Mouse (Mus musculus) embryonic facial prominence, embryonic 10.5 days (tissue): ENCODE results near the gene Nfu1. TPM values are rescaled to one million over a fixed set of nuclear protein-coding genes. Genes with fewer than 3 reads are reported as not detected.

Experiments
- DNase-seq: peaks from one replicate; pipeline ENCODE4 v3.0.0-alpha.2; 2017; ENCODE audit warnings: low spot score
- H3K27ac ChIP-seq: fragments of 300-500 bp; sonication (generic); replicated peaks from 2 replicates; pipeline ENCODE4 v1.5.1; 2016; ENCODE audit warnings: mild to moderate bottlenecking
- H3K27me3 ChIP-seq: fragments of 300-500 bp; sonication (generic); replicated peaks from 2 replicates; pipeline ENCODE4 v1.6.1; 2016; ENCODE audit warnings: low read depth, mild to moderate bottlenecking; ENCODE audit not compliant: poor library complexity, severe bottlenecking
- H3K36me3 ChIP-seq: fragments of 300-500 bp; sonication (generic); replicated peaks from 2 replicates; pipeline ENCODE4 v1.6.1; 2016; ENCODE audit warnings: mild to moderate bottlenecking, moderate library complexity
- H3K4me1 ChIP-seq: fragments of 300-500 bp; sonication (generic); 2 replicates; pipeline ENCODE4 v1.6.1; 2016
- H3K4me3 ChIP-seq: fragments of 300-500 bp; sonication (generic); 2 replicates; pipeline ENCODE4 v1.5.1; 2016; ENCODE audit warnings: mild to moderate bottlenecking, moderate library complexity
- H3K9me3 ChIP-seq: fragments of 300-500 bp; sonication (generic); 2 replicates; pipeline ENCODE4 v1.6.1; 2016; ENCODE audit warnings: mild to moderate bottlenecking
- WGBS: fragments of 180-500 bp; shearing (Covaris S2); methylation state at CpG from one replicate; pipeline ENCODE4 v1.1.7; 2016; 5-methylcytosine and 5-hydroxymethylcytosine counted together
- polyA plus RNA-seq: library from polyadenylated mRNA; unstranded; fragments of >200 nt; fragmentation: Nextera tagmentation; extraction: Ambion mirVana; gene quantifications from 2 replicates; pipeline ENCODE4 v1.2.1, GENCODE M21; 2016

Nfu1 gene
- polyA plus RNA-seq: 103 and 104 TPM in 2 replicates

DNA sequence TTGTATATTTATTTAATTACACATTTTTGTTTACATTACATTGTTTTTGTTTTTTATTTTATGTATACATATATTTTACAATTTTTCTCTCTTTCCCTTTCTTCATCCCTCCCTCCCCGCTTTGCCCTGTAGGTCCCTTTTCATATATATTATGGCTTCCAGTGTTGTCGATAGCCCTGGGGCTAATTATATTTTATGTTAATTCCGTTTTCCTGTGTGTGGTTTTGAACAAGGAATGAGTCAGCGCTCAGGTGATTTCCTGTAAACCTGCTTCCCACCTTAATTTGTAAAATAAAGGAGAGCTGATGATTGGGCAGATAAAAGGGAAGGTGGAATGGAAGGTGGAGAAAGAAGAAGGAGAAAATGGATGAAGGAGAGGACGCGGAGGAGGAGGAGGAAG is at the start of gene Nfu1:
TSS of gene Nfu1 (plus strand) at position 350 of the 400 bp plus-strand sequence.
- Histone ChIP-seq H3K36me3 (peaks cover 11% of the 10 kb centered on the region), H3K4me1 (peaks cover 16% of the 10 kb centered on the region), H3K27me3 (no peaks in the 10 kb centered on the region), H3K27ac (peak within 1 kb of the TSS; percentile 95), H3K4me3 (peak within 1 kb of the TSS; percentile 96), H3K9me3 (no peaks in the 10 kb centered on the region)
- DNase-seq: no peak
- WGBS: 78% methylated on average over 6 of the region's 6 CpGs

DNA sequence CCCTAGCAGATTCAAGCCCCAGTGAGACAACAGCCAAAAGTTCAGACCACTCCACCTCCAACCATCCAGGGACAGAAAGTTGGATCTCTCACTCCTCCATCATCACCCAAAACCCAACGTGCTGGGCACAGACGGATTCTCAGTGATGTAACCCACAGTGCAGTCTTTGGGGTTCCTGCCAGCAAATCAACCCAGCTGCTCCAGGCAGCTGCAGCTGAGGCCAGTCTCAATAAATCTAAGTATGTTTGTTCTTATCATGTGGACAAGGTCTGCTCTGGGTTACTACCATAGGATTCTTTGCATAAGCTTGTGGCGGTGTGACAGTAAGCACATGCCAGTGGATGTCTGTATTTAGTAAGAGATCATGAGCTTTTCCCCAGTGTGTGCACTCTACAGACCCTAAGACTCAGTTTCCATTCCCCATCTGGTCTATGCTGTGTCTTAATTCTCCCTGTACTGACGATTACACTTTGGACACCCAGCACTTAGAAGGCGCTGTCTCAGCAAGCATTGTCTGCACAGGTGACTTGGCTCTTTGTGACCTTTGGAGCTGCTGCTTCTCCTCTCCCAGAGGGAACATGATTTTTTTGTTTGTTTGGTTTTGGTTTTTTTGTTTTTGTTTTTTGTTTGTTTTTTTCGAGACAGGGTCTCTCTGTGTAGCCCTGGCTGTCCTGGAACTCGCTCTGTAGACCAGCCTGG is 44.9 kb upstream of the Nfu1 start:
- Histone ChIP-seq H3K36me3 (peaks cover 94% of the 10 kb centered on the region), H3K27me3 (no peaks in the 10 kb centered on the region), H3K4me1 (no peaks in the 10 kb centered on the region), H3K9me3 (no peaks in the 10 kb centered on the region), H3K27ac (no peak overlapping the region), H3K4me3 (no peak overlapping the region)
- 89% methylated on average over 7 of the region's 7 CpGs for WGBS
- DNase-seq: no peak

- no peaks in the 10 kb centered on the region for H3K27me3 ChIP-seq
- H3K36me3 ChIP-seq: peaks cover 89% of the 10 kb centered on the region
- no peak for DNase-seq
- no peak overlapping the region for H3K4me3 ChIP-seq
- no peaks in the 10 kb centered on the region for H3K9me3 ChIP-seq
- 81% methylated on average over 2 of the region's 2 CpGs for WGBS
- no peak overlapping the region for H3K27ac ChIP-seq
- no peaks in the 10 kb centered on the region for H3K4me1 ChIP-seq
Measured at GRCm38 (mm10) chr6:86967166-86967565, 41.9 kb upstream of the Nfu1 start.

GRCm38 (mm10) chr6:86973956-86974355 is 35.1 kb upstream of the Nfu1 start:
- WGBS: 90% methylated on average over 4 of the region's 4 CpGs
- Histone ChIP-seq H3K9me3 (no peaks in the 10 kb centered on the region), H3K27ac (no peak overlapping the region), H3K4me3 (no peak overlapping the region), H3K36me3 (peaks cover 69% of the 10 kb centered on the region), H3K27me3 (no peaks in the 10 kb centered on the region), H3K4me1 (no peaks in the 10 kb centered on the region)
- DNase-seq: no peak

DNA sequence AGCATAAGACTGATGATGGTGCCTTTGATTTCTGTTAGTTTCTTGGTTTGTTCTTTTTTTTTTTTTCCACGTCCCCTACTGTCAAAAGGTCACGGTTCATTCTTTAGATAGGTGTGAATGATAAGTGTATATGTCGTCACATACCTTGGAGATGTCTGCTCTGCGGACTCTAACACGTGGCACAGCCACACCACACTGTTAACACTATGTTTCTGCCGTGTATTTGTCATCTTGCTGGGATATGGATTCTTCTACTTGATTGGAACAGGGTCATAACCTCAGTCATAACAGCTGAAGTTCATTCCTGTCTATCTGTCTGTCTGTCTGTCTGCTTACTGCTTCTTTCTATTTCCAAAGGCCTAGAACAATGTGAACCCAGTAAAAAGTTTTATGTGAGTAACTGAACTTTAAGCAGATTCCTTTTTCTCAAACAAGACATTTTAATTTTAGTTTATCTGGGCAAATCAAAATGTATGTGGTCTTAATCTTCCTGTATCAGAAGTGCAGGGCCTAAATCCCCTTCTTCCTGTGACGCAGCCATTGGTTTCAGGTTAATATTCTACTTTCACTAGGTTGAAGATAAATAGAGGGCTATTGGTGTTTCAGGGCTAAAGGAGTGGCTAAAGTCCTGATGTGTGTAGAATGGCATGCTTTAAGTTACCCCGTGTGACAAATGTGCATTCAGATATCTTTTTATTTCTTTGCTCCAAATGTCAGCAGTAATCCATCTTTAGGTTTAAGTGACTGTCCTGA is 30.7 kb upstream of the Nfu1 start:
- H3K27me3 ChIP-seq: no peaks in the 10 kb centered on the region
- H3K4me1 ChIP-seq: no peaks in the 10 kb centered on the region
- H3K27ac ChIP-seq: no peak overlapping the region
- DNase-seq: no peak
- peaks cover 52% of the 10 kb centered on the region for H3K36me3 ChIP-seq
- WGBS: 90% methylated on average over 8 of the region's 8 CpGs
- no peak overlapping the region for H3K4me3 ChIP-seq
- no peaks in the 10 kb centered on the region for H3K9me3 ChIP-seq

DNA sequence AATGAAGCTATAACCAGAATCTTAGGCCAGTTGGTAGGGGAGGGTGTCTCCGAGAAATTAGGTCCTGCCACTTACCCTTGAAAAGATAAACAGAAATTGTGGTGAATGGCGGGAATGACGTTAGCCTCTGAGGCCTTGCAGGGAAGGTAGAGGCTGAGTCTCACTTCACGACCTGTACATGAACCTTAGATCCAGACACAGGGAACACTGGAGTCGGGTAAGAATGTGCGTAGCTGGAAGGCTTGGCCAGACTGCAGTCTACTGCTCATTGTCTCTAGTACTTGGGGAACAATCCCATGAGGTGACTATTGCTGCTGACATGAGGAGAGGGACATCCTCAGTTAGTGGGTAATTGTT is 30.1 kb upstream of the Nfu1 start:
- Histone ChIP-seq H3K27me3 (no peaks in the 10 kb centered on the region), H3K27ac (no peak overlapping the region), H3K36me3 (peaks cover 50% of the 10 kb centered on the region), H3K4me3 (no peak overlapping the region), H3K9me3 (no peaks in the 10 kb centered on the region), H3K4me1 (no peaks in the 10 kb centered on the region)
- 86% methylated on average over 6 of the region's 6 CpGs for WGBS
- no peak for DNase-seq

GRCm38 (mm10) chr6:86981206-86981605 is 27.8 kb upstream of the Nfu1 start:
- H3K27me3 ChIP-seq: no peaks in the 10 kb centered on the region
- H3K4me1 ChIP-seq: no peaks in the 10 kb centered on the region
- no peak overlapping the region for H3K4me3 ChIP-seq
- 79% methylated on average over 2 of the region's 2 CpGs for WGBS
- H3K36me3 ChIP-seq: peaks cover 42% of the 10 kb centered on the region
- no peak overlapping the region for H3K27ac ChIP-seq
- no peaks in the 10 kb centered on the region for H3K9me3 ChIP-seq
- no peak for DNase-seq

- WGBS: 86% methylated on average over 8 of the region's 8 CpGs
- DNase-seq: no peak
Measured at GRCm38 (mm10) chr6:86985314-86986106, 23.5 kb upstream of the Nfu1 start.

GRCm38 (mm10) chr6:86989576-86989975 is 19.5 kb upstream of the Nfu1 start:
- H3K36me3 ChIP-seq: peaks cover 19% of the 10 kb centered on the region
- no peaks in the 10 kb centered on the region for H3K9me3 ChIP-seq
- no peaks in the 10 kb centered on the region for H3K4me1 ChIP-seq
- H3K27me3 ChIP-seq: no peaks in the 10 kb centered on the region
- no peak overlapping the region for H3K27ac ChIP-seq
- 91% methylated on average over 6 of the region's 6 CpGs for WGBS
- no peak for DNase-seq
- no peak overlapping the region for H3K4me3 ChIP-seq

More at GRCm38 (mm10) chr6:86985314-86986106, 23.5 kb upstream of the Nfu1 start:
- no peak overlapping the region for H3K27ac ChIP-seq
- no peaks in the 10 kb centered on the region for H3K4me1 ChIP-seq
- H3K36me3 ChIP-seq: peaks cover 26% of the 10 kb centered on the region
- H3K4me3 ChIP-seq: no peak overlapping the region
- no peaks in the 10 kb centered on the region for H3K9me3 ChIP-seq
- no peaks in the 10 kb centered on the region for H3K27me3 ChIP-seq

DNA sequence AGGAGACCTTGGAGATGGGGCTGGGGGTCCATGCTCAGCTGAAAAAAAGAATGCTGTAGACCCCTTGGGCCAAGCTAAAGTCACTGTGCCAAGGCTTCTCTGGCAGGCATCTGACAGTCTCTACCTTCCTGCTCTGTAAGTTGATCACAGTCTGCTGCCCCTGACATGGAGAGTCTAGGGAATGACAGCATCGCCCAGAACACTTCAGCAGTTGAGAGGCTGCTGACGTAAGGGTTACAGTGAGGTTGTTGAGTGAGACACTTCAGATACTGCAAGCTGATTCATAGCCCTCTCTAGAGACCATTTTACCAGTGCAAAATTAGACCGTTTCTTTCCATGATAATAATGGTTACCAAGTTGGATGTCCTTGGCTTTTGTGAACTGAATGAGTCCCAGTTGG is 18.0 kb upstream of the Nfu1 start:
- no peak for DNase-seq
- WGBS: 88% methylated on average over 3 of the region's 3 CpGs
- no peak overlapping the region for H3K4me3 ChIP-seq
- peaks cover 23% of the 10 kb centered on the region for H3K36me3 ChIP-seq
- no peaks in the 10 kb centered on the region for H3K27me3 ChIP-seq
- no peaks in the 10 kb centered on the region for H3K9me3 ChIP-seq
- no peaks in the 10 kb centered on the region for H3K4me1 ChIP-seq
- no peak overlapping the region for H3K27ac ChIP-seq

DNA sequence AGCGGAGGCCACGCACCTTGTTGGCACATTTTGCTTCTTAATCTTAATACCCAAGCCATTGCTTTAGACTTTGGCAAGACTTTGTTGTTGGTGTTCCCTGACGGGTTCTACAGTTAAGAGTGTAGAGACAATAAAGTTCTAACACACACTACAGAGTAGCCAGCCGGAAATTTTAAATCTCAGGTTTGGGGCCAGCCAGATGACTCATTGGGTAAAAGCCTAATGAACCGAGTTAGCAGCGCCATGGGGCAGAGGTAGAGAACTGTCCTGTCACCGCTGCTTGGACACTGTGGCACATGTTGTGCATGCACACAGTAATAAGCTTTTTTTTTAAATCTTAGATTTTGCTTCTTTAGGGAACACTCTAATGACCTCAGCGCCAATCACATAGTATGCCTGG is 16.7 kb upstream of the Nfu1 start:
- Histone ChIP-seq H3K27me3 (no peaks in the 10 kb centered on the region), H3K4me1 (no peaks in the 10 kb centered on the region), H3K4me3 (no peak overlapping the region), H3K27ac (no peak overlapping the region), H3K9me3 (no peaks in the 10 kb centered on the region), H3K36me3 (peaks cover 32% of the 10 kb centered on the region)
- WGBS: 94% methylated on average over 8 of the region's 8 CpGs
- DNase-seq: no peak

DNA sequence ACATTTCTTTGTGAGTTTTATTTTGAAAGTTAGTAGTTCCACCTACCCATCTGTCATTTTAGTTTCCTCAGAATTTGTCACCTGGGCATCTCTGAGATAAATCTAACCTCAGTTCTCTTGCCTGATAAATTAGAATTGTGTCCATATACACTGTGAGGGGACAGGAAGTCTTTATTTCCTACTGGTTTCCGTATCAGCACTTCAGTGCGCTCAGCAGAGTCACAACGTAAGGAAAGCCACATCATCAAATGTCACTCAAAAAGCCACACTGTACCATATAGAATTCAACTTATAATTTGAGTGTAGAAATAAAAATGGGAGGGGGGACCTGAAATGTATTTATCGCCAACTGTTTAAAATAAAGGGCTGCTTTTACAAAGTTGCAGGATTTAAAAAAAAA is 14.8 kb upstream of the Nfu1 start:
- Histone ChIP-seq H3K4me3 (no peak overlapping the region), H3K36me3 (peaks cover 36% of the 10 kb centered on the region), H3K27ac (no peak overlapping the region), H3K27me3 (no peaks in the 10 kb centered on the region), H3K4me1 (no peaks in the 10 kb centered on the region), H3K9me3 (no peaks in the 10 kb centered on the region)
- DNase-seq: no peak
- 87% methylated on average over 4 of the region's 4 CpGs for WGBS
